Mouse (Mus musculus): ENCODE results near the gene Gm6760.

Gene Gm6760

GRCm38 (mm10) chrX:64152098-64152497 is at the start of gene Gm6760:
Gene Gm6760 (minus strand): TSS chrX:64152198.
- ATAC-seq (ENCODE audit: low TSS enrichment): no peak

- ATAC-seq (ENCODE audit: low TSS enrichment): no peak
These were observed 29.2 kb upstream of the Gm6760 start for GRCm38 (mm10) chrX:64181246-64181645.

- no peak for ATAC-seq (ENCODE audit: low TSS enrichment)
These were observed 21.2 kb upstream of the Gm6760 start, which contains the start of gene 3830417A13Rik for GRCm38 (mm10) chrX:64173248-64173647. Gene 3830417A13Rik (plus strand): TSS chrX:64173548.
